Mouse (Mus musculus): ENCODE results near the gene Aup1.

Aup1 gene

DNA sequence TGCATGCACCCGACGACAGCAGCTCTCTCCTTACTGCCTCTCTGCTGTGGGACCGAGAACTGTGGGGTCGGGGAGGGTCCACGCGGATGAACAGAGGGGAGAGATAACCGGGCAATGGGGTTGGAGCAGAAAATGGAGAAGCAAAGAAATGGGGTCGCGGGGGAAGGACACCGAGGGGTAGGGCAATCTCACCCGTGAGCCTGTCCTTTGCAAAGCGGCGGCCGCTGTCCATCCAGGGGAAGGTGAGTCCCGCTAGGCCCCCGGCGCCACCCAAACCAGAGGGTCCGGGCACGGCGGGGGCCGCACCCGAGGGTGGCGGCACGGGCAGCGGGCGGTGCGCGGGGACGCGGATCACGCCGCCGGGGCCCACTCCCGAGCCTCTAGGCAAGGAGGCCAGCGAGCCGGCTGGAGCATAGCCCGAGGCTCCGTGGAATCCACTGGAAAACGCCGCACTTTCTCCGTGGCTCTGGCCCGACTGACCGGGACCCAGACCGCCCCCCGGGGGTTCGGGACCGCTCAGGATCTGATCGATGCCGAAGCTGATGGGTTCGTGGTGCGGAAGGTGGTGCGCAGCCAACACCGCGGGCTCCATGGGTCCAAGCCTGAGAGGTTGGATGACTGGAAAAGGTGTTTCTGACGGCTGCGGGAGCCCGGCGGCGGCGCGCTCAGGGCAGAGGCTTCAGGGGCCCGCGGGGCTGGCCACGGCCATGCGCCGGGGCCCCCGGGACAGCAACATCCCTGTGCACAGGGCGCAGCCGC, 15.3 kb downstream of the Aup1 start:
- no peak for DNase-seq (ENCODE audit: low spot score)

DNA sequence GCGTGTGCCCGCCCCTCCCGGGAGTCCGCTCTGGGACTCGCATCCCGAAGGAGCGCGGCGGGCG, 15.8 kb downstream of the Aup1 start, which contains the start of gene Tlx2:
Tlx2 (minus strand) TSS at position 47 of the 64 bp plus-strand sequence.
- DNase-seq (ENCODE audit: low spot score), result no peak

DNA sequence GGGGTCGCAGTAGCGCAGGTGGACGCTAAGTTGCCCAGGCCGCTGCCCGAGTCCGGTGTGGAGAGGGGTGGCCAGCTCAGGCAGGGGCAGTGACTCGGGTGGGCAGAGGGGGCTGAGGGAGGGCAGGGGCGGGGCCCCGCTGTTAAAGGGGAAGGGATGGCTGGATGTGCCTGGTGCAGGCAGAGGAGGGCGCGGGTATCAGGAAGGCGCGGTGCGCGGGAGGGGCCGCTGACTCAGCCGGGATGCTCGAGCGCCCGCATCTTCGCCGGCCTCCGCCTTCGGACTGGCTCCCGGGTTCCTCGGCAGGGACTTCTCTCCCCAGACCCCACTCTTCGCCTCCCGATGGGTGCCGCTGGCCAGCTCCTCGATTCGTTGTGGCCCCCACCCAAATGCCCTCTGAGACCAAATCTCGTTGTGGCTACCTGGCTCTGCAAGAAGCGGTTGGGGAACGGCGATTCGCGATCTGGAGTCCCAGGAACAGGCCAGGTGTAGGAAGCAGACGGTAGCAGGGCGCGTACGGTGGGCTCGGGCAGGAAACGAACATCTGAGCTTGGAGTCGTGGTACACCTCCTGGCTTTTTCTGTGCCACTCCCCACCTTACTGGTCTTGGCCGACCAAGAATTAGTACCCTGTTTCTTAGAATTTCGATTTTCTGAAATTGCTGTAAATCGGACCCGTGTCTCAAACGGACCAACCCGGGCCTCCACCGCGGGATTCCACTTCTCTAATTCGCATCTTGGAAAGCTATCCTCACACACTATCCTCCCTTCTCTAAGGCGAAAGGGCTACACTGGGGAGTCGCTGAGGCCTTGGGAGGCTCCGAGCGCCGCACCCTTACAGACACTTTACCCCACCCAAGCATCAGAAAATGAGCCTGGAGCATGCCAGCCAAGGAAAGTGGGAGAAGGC, 16.2 kb downstream of the Aup1 start:
- no peak for DNase-seq (ENCODE audit: low spot score)

DNA sequence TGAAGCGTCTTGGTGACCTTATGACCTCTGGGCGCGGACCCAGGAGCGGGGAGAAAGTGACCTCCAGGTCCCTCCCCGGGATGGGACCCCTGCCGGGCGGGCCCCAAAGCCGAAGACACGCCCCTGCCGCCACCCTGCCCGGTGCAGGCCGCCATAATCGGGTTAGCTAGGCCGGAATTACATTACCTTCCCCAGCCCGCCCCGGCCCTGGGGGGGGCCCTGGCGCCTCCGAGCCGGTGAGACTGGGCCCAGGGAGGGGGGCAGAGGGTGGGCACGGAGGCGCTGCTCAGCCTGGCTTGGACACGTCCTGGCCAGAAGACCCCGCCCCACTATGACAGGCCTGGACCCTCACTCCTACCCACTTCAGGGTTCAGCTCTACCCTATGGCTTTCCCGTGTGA, 16.9 kb downstream of the Aup1 start:
- DNase-seq (ENCODE audit: low spot score), result no peak

DNA sequence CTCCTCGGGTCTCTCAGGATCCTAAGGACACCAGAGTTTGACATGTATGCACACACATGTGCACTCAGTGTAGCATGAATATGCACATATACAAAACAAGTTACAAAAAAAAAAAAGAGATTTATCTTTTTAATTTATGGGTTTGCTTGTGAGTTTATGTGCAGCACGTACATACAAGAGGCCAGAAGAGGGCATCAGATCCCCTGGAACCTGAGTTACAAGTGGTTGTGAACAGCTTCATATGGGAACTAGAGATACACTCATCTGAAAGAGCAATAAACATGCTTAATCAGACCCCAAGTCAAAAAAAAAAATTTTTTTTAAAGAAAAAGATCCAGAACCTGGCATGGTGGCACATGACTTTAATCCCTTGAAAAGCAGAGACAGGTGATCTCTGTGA, 20.7 kb downstream of the Aup1 start:
- DNase-seq (ENCODE audit: low spot score), result no peak

DNA sequence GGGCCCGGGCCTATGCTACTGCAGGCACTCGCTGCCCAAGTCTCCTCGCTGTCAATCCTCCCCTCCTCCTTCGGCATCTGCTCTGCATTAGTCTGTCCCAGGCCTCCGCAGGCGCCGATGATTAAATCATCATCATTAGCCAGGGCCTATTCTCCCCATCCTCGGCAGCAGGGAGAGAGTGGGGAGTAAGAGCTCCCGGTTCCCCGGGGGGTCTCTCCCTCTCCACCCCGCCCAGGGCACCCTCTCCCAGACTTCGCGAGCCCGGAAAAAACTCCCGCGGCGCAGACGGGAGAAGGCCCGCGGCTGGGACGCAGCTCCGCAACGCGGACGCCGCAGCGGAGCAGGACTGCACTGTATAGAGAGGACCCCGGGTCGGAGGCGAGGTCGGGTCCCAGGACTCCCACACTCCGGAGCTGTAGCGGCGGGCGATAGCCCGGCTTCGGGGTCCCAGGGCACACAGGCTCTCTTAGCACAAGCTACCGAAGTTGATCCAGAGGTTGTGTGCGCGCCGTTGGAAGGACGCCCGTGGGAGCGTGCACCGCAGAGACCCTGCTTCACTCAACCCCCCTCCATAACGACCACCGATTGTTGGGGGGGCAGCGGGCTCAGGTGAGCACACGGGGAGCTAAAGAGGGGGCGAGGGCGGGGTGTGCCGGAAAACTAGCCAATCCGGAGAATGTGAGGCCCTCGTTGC, 23.5 kb downstream of the Aup1 start, which contains the start of gene Pcgf1:
Pcgf1 (plus strand) TSS at position 240 of the 694 bp plus-strand sequence.
- DNase-seq (ENCODE audit: low spot score), result no peak

DNA sequence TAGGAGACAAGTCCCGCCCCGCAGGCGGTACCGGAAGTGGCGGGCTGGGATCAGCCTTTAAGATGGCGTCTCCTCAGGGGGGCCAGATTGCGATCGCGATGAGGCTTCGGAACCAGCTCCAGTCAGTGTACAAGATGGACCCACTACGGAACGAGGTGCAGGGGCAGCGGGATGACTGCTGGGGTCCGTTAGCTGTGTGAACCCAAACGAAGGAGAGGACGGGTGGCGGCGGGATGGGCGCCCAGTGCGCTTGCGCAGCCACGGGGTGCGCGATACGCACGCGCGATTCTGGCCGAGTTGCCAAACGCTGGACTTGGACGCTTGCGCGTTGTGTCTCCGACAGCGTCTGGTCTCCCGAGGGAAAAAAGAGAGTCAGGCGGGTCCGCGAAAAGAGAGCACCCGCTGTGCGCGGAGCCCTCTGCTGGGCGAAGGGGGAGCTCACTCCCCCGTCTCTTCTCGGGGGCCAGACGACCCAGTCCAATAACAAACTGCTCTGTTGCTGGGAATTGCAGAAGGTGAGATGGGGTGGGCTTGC, 24.1 kb downstream of the Aup1 start:
- DNase-seq (ENCODE audit: low spot score), result peak; percentile 99

DNA sequence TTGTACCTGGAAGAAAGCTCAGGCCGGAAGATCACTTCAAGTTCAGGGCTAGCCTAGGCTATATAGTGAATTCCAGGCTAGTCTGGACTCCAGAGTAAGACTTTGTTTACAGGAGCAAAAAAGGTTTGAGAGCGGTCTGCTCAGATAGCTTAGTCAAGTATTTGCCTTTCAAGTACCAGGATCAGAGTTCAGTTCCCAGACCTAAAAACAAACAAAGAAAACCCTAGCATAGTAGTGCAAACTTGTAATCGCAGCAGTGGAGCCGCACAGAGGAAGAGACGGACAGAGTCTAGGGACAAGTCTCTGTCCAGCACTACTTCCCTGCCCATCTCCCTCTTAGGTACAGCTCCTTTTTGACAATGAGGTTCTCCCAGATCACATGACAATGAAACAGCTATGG, 25.9 kb downstream of the Aup1 start:
- no peak for DNase-seq (ENCODE audit: low spot score)

DNA sequence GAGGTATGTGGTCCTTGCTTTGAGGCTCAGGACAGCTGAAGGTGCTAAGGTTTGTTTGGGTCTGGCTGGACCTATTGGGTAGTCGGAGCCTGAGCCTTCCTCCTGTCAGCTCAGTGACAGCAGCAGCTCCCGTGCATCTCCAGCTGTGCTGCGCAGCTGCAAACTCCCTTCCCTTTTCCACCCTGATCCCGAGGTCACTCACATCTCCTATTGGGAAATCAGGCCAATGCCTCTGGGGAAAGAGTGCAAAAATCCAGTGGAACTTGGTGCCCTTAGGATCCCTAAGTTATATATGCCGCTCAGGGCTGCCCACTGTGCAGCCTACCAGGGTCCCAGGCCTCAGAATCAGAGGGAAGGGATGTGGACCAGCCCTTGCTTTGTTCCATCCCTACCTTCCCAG, 29.2 kb downstream of the Aup1 start:
- no peak for DNase-seq (ENCODE audit: low spot score)

DNA sequence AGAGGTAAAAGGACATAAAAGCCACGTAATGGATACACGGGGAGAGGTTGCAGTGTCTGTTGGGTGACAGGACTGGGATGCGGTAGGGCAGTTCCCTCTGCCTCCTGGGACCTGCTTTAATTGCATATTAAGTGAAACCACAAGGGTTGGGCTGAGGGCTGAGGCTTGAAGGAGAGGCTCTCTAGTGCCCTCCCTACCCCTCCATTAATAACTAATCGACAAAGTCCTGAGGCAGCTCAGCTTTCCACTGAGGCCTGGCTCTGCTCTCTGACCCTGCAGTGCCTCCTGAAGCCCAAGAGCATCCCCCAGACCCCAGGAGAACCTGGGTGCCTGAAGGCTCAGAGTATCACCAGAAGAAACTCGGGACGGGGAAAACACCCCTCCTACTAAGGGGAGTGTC, 30.2 kb downstream of the Aup1 start:
- no peak for DNase-seq (ENCODE audit: low spot score)

DNA sequence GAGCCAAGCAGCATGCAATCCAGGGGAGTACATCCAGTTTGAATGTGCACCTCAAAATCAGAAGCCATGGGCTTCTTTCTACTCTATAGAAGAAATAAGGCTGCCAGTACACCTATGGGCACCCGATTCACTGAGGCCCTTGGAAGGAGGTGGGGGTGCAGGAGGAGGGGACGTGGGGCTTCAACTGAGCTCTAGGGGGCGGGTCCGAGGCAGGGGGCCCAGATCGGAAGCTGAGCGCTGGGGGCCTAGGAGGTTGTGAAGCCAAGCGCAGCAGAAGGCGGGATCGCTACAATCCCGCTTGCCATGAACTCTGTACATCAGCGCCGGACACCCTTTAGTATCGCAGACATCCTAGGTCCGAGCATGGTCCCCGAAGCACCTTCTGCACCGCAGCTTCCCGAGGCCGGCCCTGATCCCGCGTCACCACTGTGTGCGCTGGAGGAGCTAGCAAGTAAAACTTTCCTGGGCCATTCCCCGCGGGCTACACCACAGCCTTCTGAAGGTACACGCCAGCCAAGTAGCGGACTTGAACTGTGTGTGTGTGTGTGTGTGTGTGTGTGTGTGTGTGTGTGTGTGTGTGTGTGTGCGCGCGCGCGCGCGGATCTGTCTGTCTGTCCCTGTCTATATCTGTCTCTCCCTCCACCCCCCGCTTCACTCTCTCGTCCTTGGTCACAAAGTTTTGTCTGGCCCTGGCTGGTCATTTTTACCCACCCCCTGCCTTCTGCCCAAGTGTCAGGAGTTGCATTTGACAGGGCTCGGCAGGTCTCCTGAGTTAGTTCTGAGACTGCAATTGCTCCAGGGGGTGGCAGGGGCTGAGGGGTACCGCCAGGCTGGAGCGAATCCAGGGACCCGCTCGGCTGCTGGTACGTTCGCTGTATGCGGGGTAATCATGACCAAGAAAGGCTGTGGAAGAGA, 32.1 kb downstream of the Aup1 start, which contains the start of gene Lbx2:
Lbx2 (plus strand) TSS at position 247 of the 915 bp plus-strand sequence.
- DNase-seq (ENCODE audit: low spot score), result no peak

DNA sequence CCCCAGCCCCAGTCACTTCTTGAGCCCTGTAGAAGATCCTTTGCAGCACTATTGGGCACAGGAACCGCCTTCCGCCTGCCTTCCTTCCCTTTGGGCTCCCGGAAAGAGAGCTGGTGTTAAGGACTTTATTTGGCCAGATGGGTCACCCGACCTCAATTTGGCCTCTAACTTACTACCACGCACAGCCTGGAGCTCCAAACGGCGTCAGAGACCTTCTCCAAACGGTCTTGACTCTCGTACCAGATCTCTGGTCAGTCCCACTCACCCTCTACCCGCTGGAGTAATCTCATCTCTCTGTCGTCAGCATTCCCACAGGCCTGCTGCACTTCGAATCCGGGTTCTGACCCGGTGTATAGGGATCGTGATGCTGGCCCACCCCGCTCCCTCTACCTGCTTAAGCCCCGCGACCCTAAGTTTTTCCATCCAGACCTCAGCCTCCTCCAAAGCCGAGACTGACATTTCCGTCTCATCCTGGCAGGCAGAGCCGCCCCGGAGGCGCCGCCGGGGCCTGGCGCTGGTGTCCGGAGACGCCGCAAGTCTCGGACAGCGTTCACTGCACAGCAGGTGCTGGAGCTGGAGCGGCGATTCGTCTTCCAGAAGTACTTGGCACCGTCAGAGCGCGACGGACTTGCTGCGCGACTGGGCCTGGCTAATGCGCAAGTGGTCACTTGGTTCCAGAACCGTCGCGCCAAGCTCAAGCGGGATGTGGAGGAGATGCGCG, 33.0 kb downstream of the Aup1 start:
- DNase-seq (ENCODE audit: low spot score), result no peak

DNA sequence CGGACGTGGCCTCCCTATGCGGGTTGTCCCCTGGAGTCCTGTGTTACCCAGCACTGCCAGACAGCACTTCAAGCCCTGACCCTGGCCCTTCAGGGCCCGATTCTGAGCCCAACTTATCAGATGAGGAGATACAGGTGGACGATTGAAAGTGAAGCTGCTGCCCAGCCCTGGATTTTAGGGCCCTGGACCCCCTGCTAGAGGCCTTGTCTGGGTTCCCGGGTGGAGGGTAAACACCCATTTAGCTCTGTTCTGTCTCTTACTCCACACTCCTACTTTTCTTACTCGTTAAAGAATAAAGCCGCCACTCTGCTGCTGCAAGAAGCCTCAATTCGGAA, 33.6 kb downstream of the Aup1 start:
- no peak for DNase-seq (ENCODE audit: low spot score)

DNA sequence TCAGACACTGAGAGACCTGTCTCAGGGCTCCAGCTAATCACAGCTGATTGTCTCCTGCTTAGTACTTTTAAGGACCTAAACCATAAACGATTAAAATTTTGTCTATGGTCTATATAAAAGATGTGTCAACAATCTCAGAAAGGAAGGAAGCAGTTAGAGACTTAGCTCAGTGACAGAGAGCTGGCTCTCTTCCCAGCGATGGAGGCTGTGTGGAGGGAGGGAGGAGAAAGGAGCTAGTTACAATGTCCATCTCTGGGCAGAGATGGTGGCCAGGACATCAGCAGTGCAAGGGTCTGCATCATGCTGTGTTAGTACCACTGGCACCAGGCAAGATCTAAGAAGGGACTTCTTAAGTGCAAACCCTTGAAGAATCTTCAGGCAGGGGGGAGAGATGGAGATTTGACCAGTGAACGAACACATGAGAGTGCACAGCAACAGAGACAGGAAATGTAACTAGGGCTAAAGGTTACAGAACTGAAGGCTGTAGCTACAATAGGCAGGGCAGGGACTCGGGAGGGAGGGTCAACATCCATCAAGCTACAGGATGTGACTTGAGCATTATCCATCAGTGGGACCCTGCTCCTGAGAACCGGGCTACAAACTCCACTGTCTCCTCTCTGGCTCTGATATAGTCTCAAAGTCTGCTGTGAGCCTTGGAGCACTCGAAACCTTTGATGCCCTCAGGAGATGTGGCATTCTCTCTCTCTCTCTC, 38.3 kb downstream of the Aup1 start:
- no peak for DNase-seq (ENCODE audit: low spot score)

DNA sequence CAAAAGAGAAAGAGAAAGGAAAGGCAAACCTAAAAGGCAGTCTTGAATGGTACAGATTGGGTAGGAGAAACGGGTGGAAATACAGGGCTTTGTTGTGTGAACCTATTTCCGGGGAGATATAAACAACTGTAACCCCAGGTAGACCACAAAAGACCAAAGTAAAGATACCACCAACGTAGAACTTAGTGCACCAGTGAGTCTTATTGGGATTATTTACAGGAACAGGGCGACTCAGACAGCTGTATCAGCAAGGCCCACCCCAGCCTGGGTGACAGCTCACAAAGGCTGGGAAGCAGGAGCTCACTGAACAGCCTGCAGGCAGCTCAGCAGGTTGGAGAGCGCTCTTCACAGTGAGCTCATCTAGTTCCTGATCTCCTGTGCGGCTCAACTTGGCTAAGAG, 41.6 kb downstream of the Aup1 start:
- no peak for DNase-seq (ENCODE audit: low spot score)

DNA sequence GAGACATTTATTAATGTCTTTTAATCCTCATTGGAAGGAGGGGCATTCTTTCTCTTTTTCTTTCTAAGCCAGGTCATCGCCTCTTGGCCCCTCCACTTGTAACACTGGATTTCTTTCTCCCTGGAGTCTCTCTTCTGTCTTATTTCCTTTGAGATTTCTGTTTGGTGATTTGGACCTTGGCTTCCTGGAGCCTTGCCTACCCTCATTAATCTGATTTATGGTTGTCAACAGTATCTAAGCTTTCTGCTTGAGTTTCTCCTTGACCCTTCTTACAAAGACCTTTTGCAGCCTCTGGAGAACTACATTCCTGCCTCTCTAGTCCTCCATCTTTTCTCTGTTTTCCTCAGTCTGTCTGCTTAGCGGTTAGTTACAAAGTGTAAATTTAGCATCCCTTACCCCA, 44.1 kb downstream of the Aup1 start:
- no peak for DNase-seq (ENCODE audit: low spot score)

DNA sequence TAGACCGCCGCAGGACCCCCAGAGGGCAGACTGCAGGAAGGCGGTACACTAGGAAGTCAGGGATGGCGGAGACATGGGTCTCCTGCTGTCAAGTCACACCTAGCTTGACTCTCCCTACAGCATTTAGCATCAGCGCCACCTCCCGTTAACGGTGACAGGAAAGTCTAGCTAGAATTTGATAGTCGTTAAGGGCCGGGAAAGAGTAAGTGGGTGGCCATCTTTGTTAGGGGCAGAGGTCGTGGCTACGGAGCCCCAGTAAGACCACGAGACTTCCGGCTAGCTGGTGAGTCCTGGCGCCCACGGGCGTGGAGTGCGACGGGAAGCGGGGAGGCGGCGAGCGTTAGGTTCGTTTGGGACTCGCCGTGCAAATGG, 47.0 kb downstream of the Aup1 start, which contains the start of the genes Ccdc142 and Gm42688:
Ccdc142 (plus strand) TSS at position 286 of the 372 bp plus-strand sequence.
Gm42688 (plus strand) TSS at position 302 of the 372 bp plus-strand sequence.
- peak; percentile 69 for DNase-seq (ENCODE audit: low spot score)

DNA sequence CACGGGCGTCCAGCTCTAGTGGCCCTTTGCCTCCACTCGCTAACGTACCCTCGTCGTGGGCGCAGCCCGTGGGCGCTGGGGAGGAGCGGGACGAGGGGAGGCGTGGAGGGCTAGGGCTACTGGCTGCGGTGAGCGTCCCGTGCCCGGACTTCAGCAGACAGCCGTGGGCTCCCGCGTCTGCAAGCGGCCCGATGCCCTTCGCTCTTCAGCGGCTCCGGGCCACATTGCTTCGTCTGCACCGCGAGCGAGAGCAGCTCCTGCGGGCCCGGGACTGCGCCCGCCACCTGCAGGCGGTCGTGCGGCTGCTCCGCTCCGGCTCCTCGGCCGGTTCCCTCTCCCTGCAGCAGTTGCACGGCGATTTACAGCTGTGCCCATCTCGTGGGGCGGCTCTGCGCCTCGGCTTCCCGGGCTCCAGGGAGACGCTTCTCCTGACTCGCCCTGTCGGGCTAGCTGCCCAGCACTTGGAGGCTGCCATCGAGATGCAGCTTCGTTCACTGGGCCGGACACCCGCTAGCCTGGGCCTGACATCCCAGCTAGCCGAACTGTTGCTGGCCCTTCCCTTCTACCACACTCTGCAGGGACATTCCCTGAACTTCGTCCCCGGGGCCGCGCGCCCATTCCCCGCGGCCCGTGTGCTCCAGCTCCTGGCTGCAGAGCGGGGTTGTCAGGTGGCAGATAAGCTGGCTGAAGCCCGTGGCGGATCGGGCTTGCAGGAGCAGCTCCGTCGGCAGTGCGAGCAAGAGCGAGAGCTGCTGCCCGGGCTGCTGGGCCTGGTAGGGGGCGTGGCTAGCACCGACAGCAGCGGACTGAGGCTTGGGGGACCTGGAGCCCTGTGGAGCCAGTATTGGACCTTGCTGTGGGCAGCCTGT, 47.6 kb downstream of the Aup1 start:
- peak; percentile 53 for DNase-seq (ENCODE audit: low spot score)

DNA sequence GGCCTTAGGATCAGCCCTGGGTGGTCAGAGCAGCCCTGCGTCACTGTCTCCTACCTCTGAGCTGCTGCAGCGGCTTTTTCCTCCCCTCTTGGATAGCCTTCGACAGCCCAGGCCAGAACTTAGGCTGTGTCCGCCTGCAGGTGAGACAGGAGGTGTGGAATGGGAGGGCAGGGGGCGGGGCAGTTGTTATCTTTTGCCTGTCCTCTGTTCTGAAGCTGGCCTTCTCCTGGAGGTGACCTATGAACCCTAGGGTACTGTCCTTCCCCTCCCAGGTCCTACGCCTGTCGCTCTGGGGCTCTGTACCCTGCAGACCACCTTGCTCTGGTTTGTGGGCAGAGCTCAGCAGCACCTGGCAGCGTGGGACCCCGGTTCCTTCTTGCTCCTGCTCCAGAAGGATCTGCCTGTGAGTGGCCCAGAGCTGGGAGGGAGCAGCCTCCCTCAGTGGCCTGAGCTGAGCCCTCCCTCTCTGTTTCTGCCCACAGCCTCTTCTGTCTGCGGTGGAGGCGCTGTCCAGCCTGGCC, 48.9 kb downstream of the Aup1 start:
- no peak for DNase-seq (ENCODE audit: low spot score)

All from ovary, postnatal 14 days (tissue).